Mouse (Mus musculus) gastrocnemius, adult 18-20 months (tissue): Measurements from ENCODE around the gene Adgre5. TPM values are rescaled to one million over a fixed set of nuclear protein-coding genes. Genes with fewer than 3 reads are reported as not detected.

Source experiments
- DNase-seq: peaks from one replicate; pipeline ENCODE4 v3.0.0; 2021; ENCODE audit warnings: low spot score
- total RNA-seq, 2 experiments: library from RNA; stranded (reverse); gene quantifications; 2 replicates each; pipeline ENCODE4 v1.2.3; 2021

Gene Adgre5
- total RNA-seq, 2 experiments from 2014 or later: 16.9 to 22.9 TPM

DNA sequence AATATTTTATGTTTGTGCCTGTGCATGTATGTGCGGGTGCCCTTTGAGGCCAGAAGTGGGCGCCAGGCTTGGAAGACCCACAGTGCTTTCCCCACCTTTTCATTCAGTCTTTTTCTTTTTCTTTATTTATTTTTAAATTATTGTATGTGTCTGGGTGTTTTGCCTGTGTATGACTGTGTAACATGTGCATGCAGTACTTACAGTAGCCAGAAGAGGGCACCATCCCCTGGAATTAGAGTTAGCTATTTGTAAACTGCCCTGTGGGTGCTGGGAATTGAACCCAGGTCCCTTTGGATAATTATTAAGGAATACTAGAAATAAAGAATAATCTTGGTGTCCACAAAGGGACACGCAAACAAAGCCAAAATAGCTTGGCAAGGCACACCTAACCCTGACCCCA, 15.1 kb upstream of the Adgre5 start:
- DNase-seq: no peak

- no peak for DNase-seq
Measured at GRCm38 (mm10) chr8:83754149-83754548, 13.0 kb upstream of the Adgre5 start.

DNA sequence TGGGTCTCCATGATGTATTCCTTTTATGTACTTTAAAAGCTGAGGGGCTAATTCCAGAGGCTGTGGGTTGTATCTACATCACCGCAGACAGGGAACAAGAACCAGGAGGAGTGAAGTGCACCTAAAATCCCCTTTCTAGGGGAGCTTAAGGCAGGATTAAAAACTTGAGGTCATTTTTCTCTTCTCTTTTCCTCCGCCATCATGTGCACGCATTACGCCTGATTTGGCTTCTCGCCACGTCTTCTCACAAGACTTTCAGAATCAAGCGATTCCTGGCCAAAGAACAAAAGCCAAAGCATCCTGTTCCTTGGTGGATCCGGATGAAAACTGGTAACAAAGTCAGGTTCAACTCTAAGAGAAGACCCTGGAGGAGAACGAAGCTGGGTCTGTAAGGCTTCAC, 8.1 kb upstream of the Adgre5 start:
- DNase-seq: no peak

DNA sequence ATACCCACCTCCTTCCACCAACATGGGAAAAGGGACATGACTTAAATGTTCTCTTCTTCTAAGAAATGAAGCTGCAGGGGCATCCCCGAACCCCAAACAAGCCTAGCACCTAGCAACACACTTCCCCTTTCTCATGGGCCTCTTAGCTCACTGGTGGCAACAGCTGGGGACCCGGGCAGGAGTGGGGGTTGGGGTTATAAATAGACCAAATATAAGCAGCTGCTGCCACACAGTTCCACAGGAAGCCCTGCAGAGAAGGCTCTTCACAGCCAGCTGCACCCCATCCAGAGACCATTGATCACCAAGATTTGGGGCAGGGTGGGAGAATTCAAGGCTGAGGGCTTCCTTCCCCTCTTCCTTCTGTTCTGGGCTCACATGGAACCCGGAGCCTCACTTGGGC, 7.6 kb upstream of the Adgre5 start:
- peak; percentile 51 for DNase-seq

- peak; percentile 67 for DNase-seq
Measured at GRCm38 (mm10) chr8:83747661-83748346, 6.7 kb upstream of the Adgre5 start.

DNA sequence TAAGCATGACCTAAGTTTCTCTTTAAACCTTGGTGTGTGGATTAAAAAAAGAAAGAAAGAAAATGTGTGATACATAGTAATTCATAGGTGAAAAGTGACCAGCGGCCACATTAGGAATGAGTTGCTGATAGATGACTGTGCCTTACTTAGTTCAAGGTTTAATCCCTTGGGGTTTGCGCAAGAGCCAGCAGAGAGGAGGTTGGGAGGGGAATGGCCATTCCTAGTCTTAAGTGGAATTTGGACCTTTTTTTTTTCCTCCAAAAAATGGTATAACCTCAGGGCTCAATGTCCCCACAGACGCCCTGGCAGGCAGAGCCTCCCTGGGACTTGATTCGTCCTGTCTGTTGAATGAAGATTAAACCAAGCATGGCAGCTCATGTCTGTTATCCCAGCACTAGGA, 2.9 kb upstream of the Adgre5 start:
- no peak for DNase-seq

DNA sequence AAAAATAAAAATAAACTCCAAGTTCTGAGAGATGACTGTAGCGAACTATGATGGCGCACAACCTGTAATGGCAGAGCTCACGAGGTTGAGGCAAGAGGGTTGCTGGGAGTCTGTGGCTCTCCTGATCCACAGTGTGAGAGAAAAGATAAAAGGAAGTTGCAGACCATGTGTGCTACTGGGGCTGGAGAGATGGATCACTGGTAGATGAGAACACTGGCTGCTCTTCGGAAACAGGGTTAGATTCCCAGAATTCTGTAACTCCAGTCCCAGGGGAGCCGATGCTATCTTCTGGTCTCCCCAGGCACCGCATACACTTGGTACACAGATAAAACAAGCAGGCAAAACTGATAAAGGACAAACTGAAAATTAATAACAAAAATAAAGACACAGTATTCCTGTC, 1.8 kb upstream of the Adgre5 start:
- no peak for DNase-seq

- DNase-seq: no peak
Measured at GRCm38 (mm10) chr8:83741849-83742655, 926 bp upstream of the Adgre5 start.

- no peak for DNase-seq
Measured at GRCm38 (mm10) chr8:83740586-83740975, 545 bp downstream of the Adgre5 start.

DNA sequence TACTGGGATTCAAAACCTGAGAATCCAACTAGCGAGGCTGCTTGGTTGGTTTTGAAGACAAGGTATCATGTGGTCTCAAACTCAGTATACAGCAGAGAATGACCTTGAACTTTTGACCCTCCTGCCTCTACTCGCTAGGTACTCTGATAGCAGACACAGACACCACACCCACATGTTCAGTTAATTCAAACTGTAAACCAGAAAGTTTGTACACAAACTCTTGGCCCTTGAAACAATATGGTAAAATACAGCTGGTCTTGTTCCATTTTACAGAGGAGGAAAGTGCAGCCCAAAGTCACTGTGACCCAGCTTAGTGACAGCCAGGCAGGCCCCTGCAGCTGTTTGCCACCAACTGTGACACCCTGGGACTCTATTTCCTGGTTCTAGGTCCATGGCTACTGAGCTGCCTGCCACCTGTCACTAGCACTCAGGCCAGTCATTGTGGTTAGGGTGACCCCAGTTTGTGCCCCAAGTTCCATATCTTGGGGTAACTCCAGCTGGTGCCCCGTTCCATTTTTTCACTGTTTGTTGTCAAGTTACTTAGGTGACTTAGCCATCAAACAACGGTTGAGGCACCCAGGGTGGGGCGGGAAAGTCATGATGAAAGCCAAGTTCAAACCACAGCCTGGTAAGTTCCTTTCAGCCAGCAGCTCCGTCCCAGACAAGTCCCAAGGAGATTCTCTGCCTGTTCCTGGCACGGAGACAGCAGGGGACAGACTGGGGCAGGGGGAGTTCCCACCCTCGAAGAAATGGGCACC, 1.2 kb downstream of the Adgre5 start:
- DNase-seq: no peak

GRCm38 (mm10) chr8:83738949-83739710, 2.0 kb downstream of the Adgre5 start:
- peak; percentile 47 for DNase-seq

DNA sequence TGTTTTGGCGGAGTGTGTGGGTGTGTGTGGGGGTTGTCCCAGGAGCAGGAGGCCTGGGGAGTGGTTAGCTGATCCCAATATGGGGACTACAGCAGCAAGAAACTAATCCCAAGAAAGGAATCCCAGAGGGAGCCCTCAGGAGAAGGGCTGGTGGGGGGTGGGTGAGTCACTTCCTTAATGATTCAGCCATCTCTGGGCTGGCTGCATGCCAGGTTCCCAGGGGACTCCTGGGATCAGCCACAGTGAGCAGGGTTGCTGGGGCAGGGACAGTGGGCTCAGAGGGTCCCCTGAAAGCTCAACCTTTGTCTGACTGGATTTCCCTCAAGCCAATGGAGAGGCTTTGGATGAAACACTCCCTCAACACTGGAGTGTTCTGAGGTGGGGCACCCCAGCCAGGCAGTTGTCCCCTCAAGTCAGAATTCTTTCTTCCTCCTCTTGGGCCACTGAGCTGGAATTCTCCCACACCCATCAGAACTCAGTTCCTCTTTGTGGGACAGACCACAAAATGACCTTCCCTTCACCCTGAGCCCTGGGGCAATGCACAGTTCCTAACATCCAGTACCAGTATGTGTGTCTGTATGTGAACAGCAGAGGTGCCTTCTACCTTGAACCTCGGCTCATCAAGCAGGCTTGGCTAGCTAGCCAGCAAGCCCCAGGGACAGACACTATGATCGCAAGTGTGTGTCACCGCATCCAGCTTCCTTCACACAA, 3.1 kb downstream of the Adgre5 start:
- peak; percentile 55 for DNase-seq

DNA sequence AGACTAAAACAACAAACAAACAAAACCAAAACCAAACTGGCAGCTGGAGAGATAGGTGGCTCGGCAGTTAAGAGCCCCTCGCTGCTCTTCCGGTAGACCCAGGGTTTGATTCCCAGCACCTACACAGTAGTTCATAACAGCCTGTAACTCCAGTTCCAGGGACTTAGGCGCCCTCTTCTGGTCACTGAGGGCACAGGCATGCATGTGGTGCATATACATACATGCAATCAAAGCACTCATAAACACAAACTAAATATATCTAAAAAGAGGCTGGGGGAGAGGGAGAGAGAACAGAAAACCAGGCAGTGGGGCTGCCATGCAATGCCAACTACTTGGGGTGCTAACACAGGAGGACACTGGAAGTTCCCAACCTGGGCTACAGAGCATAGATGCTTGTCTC, 3.8 kb downstream of the Adgre5 start:
- DNase-seq: no peak

DNA sequence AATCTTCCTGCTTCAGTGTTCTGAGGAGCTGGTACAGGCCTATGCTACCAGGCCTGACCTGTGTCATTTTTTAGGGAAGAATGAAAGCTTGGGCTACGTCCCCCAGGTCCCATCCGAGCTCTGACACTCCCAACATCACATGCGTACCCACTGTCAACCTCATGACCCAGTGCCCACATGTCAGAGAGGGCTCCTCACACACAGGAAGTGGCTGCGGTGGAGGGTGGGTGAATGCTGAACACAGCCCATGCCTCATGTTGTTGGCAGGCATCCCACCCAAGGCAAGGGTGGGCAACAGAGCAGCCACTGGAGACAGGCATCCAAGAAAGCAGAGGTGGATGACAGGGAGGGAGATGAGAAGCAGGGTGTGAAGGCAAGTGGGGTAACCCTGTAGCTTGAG, 4.4 kb downstream of the Adgre5 start:
- no peak for DNase-seq

DNA sequence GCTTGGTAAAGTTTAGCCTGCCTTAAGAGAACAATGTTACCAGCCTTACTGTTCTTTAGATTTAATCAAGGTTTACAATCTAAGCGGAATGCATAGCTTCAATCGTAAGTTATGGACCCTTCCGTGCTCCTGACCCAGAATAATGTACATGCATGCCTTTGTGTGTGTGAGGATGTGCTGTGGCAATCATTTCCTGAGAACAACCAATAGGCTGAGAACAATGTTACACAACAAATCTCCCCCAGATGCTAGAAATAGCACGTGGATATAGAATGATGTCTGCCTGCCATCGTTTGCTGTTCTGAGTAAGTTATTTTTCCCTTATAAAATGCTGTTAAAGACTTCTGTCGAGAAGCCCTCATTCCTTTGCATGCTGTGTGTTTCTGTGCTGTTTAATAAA, 8.2 kb downstream of the Adgre5 start:
- no peak for DNase-seq

GRCm38 (mm10) chr8:83731906-83732305, 9.2 kb downstream of the Adgre5 start:
- DNase-seq: no peak

DNA sequence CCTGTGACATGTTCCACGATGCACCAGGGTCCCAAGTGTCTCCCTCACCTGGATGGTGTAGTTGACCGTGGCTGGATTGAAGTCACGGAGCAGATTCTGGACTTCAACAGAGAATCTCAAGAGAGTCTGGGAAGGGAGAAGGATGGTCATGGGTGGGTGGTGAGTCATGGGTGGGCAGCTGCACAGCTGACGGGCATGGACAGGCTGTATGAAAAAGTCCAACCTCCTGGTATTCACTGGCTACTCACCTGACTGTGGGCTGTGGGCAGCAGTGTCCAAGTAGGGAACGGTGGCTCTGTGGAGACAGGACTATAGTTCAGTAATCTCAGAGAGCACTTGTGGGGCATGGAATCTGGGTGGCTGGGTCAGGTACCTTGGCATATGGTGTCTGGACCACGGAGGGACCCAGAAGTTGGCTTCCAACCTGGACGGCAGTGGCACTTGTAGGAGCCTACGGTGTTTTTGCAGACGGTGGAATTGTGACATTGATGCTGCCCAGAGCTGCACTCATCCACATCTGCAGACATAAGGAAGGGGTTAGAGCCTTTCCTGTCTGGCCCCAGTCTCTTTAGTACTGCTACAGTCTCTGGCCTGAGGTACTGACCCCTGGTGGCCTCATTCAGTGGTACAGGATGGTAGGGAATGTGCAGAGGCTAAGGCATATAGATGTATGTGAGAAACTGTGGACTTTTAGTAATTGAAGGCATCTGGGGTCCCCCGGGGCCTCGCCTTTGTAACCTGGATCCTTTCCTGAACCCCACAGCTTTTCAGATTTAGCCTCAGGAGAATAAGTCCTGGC, 11.9 kb downstream of the Adgre5 start:
- no peak for DNase-seq

DNA sequence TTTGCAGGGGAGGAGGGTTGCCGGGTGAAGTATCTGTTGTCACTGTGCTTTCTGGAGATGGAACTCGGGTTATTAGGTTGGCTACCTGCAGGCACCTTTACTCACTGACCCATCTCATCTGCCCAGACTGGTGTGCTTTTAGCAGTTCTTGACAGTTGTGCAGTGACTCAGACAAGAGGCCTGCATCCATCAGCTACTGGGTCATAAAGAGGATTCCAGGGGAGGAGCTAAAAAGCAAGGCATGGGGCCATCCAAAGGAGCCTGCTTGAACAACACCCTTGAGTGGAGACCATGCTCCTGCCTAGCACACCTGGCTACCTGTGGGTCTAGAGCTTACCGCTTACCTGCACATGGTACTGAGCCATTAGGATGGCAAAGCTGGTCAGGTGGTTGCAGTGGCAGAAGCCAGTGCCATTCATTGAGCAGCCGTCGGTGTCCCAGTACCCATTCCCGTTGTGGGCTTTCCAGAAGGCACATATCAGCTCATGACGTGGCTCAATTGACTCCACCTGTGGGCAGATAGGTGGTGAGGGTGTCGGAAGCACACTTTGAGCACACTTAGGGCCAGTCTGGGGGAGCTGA, 15.5 kb downstream of the Adgre5 start:
- DNase-seq: no peak

- DNase-seq: peak; percentile 73
Measured at GRCm38 (mm10) chr8:83724697-83725482, 16.2 kb downstream of the Adgre5 start.
